16 mouse cellular contexts compared by ENCODE assay signal in genomic region chr13:42255105-42255504, GRCm38 (mm10).
"Had no signal": no experiment of that assay in that cellular context is flagged by ENCODE, and none has a peak within 500 bp of the region (broad histone marks: within the 10 kb centered on the region; RNA-seq: fewer than 3 reads in every experiment).

No protein-coding gene starts in this region.

- H3K4me3 ChIP-seq: neural tube, embryonic 13.5 days; neural tube, embryonic 15.5 days; stomach, embryonic 15.5 days had no signal

- H3K4me2 ChIP-seq: neural tube, embryonic 13.5 days; neural tube, embryonic 15.5 days; stomach, embryonic 15.5 days had no signal

- H3K4me1 ChIP-seq: neural tube, embryonic 13.5 days; neural tube, embryonic 15.5 days; stomach, embryonic 15.5 days had no signal

- H3K9ac ChIP-seq: neural tube, embryonic 13.5 days; neural tube, embryonic 15.5 days; stomach, embryonic 15.5 days had no signal

- H3K27me3 ChIP-seq: neural tube, embryonic 13.5 days; neural tube, embryonic 15.5 days; stomach, embryonic 15.5 days had no signal

- H3K9me3 ChIP-seq: neural tube, embryonic 13.5 days; neural tube, embryonic 15.5 days; stomach, embryonic 15.5 days had no signal

- H3K27ac ChIP-seq: neural tube, embryonic 13.5 days; neural tube, embryonic 15.5 days; stomach, embryonic 15.5 days; stomach, postnatal 0 days had no signal

- H3K36me3 ChIP-seq: neural tube, embryonic 13.5 days; neural tube, embryonic 15.5 days; stomach, embryonic 15.5 days had no signal

- DNase-seq: retina, postnatal 1 day; right cerebral cortex, adult 18-20 months; right cerebral cortex, postnatal 14 days; right cerebral cortex, postnatal 25 days; right cerebral cortex, postnatal 4 days; spleen, adult 18-20 months; thymus, adult 18-20 months; thymus, adult 2 months; thymus, postnatal 14 days; thymus, postnatal 25 days; thymus, postnatal 36 days; thymus, postnatal 4 days had no signal
